Mouse (Mus musculus): ENCODE data around the gene Gtf2i. TPM values are rescaled to one million over a fixed set of nuclear protein-coding genes. Genes with fewer than 3 reads are reported as not detected.

Gene Gtf2i
- polyA plus RNA-seq, 1 experiment from 2014 or later = 127 TPM

DNA sequence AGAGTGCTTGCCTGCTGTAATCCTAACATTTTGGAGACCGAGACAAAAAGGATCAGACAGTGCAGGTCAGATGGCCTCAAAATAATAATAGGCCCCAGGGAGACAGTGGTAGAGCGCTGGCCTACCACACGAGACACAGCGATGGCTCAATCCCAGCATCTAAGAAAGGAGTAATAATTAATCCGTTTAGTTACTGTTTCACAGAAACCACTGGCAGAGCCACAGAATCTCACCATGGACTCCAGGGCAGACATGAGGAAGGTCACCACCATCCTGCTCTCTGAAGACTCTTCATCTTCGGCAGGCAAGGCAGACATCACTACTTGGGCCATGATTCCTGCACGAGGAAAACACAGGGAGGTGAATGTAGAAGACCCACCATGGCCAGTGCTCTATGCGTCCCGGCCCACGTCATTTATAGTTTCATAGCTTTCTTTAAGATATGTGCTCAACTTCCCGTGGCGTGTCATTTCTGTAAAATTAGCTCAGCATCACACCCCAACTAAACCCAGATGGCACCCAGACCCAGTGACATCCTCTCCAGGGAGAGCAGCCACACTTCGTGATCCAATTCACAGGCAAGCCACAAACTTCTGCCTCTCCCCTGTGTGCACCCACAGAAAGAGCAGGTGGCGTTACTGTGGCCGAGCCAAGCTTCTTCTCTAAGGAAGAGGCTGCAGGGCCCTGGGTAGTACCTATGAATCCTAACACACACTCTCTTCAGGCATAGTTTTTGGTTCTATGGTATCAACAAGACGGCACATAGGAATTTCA is 19.1 kb downstream of the Gtf2i start:
- no peak for ATAC-seq (ENCODE audit: extremely low read depth, insufficient number of reproducible peaks, low FRiP score, low TSS enrichment)
- peaks cover 97% of the 10 kb centered on the region for H3K36me3 ChIP-seq
- no peak overlapping the region for H3K27ac ChIP-seq (replicated peaks)
- no peak overlapping the region for H3K4me2 ChIP-seq
- H3K9me3 ChIP-seq = peaks cover under 1% of the 10 kb centered on the region; the same call in 1 of the 2 replicates
- 91% methylated on average over 16 of the region's 16 CpGs for WGBS
- H3K4me1 ChIP-seq = peaks cover 5% of the 10 kb centered on the region
- H3K27me3 ChIP-seq (replicated peaks) = no peaks in the 10 kb centered on the region
- no peak overlapping the region for H3K4me3 ChIP-seq
- no peak overlapping the region for H3K9ac ChIP-seq

- no peak for ATAC-seq (ENCODE audit: extremely low read depth, insufficient number of reproducible peaks, low FRiP score, low TSS enrichment)
- no peaks in the 10 kb centered on the region for H3K9me3 ChIP-seq
- H3K9ac ChIP-seq = no peak overlapping the region
- 90% methylated on average over 7 of the region's 7 CpGs for WGBS
- no peaks in the 10 kb centered on the region for H3K27me3 ChIP-seq (replicated peaks)
- peaks cover 5% of the 10 kb centered on the region for H3K4me1 ChIP-seq
- H3K4me2 ChIP-seq = no peak overlapping the region
- H3K4me3 ChIP-seq = no peak overlapping the region
- no peak overlapping the region for H3K27ac ChIP-seq (replicated peaks)
- peaks cover 97% of the 10 kb centered on the region for H3K36me3 ChIP-seq
These were observed 20.0 kb downstream of the Gtf2i start for GRCm38 (mm10) chr5:134294606-134295005.

- WGBS = 94% methylated on average over 6 of the region's 6 CpGs
- ATAC-seq (ENCODE audit: extremely low read depth, insufficient number of reproducible peaks, low FRiP score, low TSS enrichment) = no peak
- Histone ChIP-seq H3K4me2 (no peak overlapping the region), H3K4me3 (no peak overlapping the region), H3K4me1 (peaks cover 5% of the 10 kb centered on the region), H3K27ac (replicated peaks) (no peak overlapping the region), H3K27me3 (replicated peaks) (no peaks in the 10 kb centered on the region), H3K9ac (no peak overlapping the region), H3K9me3 (no peaks in the 10 kb centered on the region), H3K36me3 (peaks cover 99% of the 10 kb centered on the region)
These were observed 23.5 kb downstream of the Gtf2i start for GRCm38 (mm10) chr5:134291096-134291495.

DNA sequence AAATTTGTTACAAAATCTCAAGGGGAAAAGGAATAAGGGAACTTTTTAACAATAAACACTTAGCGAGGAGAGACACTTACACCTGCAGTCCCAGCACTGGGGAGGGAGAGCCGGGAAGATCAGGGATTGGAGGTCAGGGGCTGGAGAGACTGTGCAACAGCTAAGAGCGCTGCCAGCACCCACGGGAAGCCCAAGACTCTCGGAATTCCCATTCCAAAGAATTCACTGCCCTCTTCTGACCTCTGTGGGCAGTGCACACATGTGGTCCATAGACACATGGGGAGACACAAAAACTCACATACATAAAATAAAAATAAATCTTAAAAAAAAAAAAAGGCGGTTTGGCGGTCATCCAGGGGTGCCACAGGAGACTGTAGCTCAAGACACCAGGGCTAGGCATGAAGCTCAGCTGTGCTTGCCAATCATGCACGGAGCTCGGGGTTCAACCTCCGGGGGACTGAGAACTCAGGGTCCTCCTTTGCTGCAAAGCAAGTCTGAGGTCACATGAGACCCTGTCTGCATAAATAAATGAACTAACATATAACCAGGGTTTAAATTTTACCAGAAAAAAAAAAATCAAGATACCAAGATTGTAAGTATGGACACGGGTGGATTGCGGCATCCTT is 24.5 kb downstream of the Gtf2i start:
- peaks cover 99% of the 10 kb centered on the region for H3K36me3 ChIP-seq
- H3K27ac ChIP-seq (replicated peaks) = no peak overlapping the region
- H3K9ac ChIP-seq = no peak overlapping the region
- peaks cover 5% of the 10 kb centered on the region for H3K4me1 ChIP-seq
- no peaks in the 10 kb centered on the region for H3K27me3 ChIP-seq (replicated peaks)
- H3K4me3 ChIP-seq = no peak overlapping the region
- no peak for ATAC-seq (ENCODE audit: extremely low read depth, insufficient number of reproducible peaks, low FRiP score, low TSS enrichment)
- WGBS = 89% methylated on average over 12 of the region's 12 CpGs
- no peaks in the 10 kb centered on the region for H3K9me3 ChIP-seq
- H3K4me2 ChIP-seq = no peak overlapping the region

DNA sequence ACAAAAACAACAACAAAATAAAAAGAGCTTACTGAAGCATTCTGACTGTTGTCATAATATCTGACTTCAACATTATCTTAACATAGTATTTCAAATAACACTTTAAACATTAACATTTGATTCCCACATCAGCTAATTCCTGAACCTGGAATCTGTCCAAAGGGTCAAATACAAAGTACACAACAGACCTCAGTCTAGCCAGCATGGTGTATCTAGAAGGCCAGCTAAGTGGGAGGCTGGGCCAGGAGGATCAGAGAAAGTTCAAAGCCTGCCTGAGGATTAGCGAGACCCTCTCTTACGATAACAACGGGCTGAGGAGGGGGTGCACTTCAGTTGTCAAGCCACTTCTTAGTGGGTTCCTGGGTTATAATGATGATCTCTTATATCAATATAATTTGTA is 26.5 kb downstream of the Gtf2i start:
- Histone ChIP-seq H3K36me3 (peaks cover 99% of the 10 kb centered on the region), H3K9me3 (no peaks in the 10 kb centered on the region), H3K27me3 (replicated peaks) (no peaks in the 10 kb centered on the region), H3K4me3 (no peak overlapping the region), H3K4me2 (no peak overlapping the region), H3K9ac (no peak overlapping the region), H3K27ac (replicated peaks) (no peak overlapping the region), H3K4me1 (peaks cover 5% of the 10 kb centered on the region)
- WGBS = 93% methylated on average over 3 of the region's 3 CpGs
- no peak for ATAC-seq (ENCODE audit: extremely low read depth, insufficient number of reproducible peaks, low FRiP score, low TSS enrichment)

DNA sequence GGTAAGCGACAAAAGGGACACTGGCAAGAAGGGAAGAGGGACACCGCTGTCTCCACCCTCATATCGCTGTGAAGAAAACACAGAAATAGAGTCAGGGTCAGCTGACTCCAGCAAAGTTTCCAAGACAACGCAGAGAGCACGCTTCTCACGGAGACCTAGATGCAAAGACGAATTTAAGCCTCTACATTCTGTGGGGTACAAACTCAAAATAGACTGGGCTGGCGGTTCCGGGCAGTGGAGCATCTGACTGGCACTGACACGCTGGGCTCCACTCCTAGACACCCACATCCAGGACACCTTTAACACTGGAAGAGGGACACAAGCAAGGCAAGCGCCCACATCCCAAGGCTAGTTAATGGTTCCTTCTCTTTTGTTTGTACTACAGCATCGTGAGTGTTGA is 29.6 kb downstream of the Gtf2i start:
- ATAC-seq (ENCODE audit: extremely low read depth, insufficient number of reproducible peaks, low FRiP score, low TSS enrichment) = no peak
- H3K4me2 ChIP-seq = no peak overlapping the region
- WGBS = 91% methylated on average over 12 of the region's 12 CpGs
- H3K36me3 ChIP-seq = peaks cover 98% of the 10 kb centered on the region
- H3K27me3 ChIP-seq (replicated peaks) = no peaks in the 10 kb centered on the region
- H3K9ac ChIP-seq = no peak overlapping the region
- no peaks in the 10 kb centered on the region for H3K9me3 ChIP-seq
- H3K4me1 ChIP-seq = no peaks in the 10 kb centered on the region
- no peak overlapping the region for H3K27ac ChIP-seq (replicated peaks)
- H3K4me3 ChIP-seq = no peak overlapping the region

- 88% methylated on average over 9 of the region's 9 CpGs for WGBS
- H3K36me3 ChIP-seq = peaks cover 98% of the 10 kb centered on the region
- H3K27ac ChIP-seq (replicated peaks) = no peak overlapping the region
- H3K4me1 ChIP-seq = no peaks in the 10 kb centered on the region
- no peak overlapping the region for H3K4me3 ChIP-seq
- ATAC-seq (ENCODE audit: extremely low read depth, insufficient number of reproducible peaks, low FRiP score, low TSS enrichment) = no peak
- H3K27me3 ChIP-seq (replicated peaks) = no peaks in the 10 kb centered on the region
- H3K9ac ChIP-seq = no peak overlapping the region
- no peaks in the 10 kb centered on the region for H3K9me3 ChIP-seq
- H3K4me2 ChIP-seq = no peak overlapping the region
These were observed 32.0 kb downstream of the Gtf2i start for GRCm38 (mm10) chr5:134282603-134283002.

DNA sequence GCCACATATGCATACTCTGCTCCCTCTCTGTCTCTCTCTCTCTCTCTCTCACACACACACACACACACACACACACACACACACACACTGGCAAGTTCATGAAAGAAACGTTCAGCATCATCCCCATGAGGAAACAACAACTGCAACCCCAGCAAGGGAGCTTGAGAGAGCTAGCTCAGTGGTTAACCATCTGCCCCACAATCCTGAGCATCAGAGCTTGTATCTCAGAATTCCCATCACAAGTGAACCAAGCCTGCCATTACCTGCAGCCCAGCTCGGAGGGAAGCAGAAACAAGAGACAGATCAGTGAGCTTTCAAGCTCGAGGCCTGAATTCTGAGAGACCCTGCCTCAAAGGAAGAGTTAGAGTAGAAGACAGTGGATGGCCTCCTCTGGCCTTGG is 32.5 kb downstream of the Gtf2i start:
- Histone ChIP-seq H3K4me3 (no peak overlapping the region), H3K9me3 (no peaks in the 10 kb centered on the region), H3K4me1 (no peaks in the 10 kb centered on the region), H3K27ac (replicated peaks) (no peak overlapping the region), H3K27me3 (replicated peaks) (no peaks in the 10 kb centered on the region), H3K36me3 (peaks cover 98% of the 10 kb centered on the region), H3K4me2 (no peak overlapping the region), H3K9ac (no peak overlapping the region)
- ATAC-seq (ENCODE audit: extremely low read depth, insufficient number of reproducible peaks, low FRiP score, low TSS enrichment) = no peak
- WGBS = 70% methylated on average over 3 of the region's 3 CpGs

GRCm38 (mm10) chr5:134279371-134279770 is 35.2 kb downstream of the Gtf2i start:
- Histone ChIP-seq H3K4me2 (no peak overlapping the region), H3K4me3 (no peak overlapping the region), H3K27ac (replicated peaks) (no peak overlapping the region), H3K36me3 (peaks cover 96% of the 10 kb centered on the region), H3K9ac (no peak overlapping the region), H3K9me3 (no peaks in the 10 kb centered on the region), H3K4me1 (peaks cover 8% of the 10 kb centered on the region; the same call in 1 of the 2 replicates), H3K27me3 (replicated peaks) (no peaks in the 10 kb centered on the region)
- 85% methylated on average over 7 of the region's 7 CpGs for WGBS
- no peak for ATAC-seq (ENCODE audit: extremely low read depth, insufficient number of reproducible peaks, low FRiP score, low TSS enrichment)

- 95% methylated on average over 4 of the region's 4 CpGs for WGBS
- Histone ChIP-seq H3K4me2 (no peak overlapping the region), H3K4me1 (peaks cover 8% of the 10 kb centered on the region; the same call in 1 of the 2 replicates), H3K9me3 (no peaks in the 10 kb centered on the region), H3K4me3 (no peak overlapping the region), H3K36me3 (peaks cover 96% of the 10 kb centered on the region), H3K27me3 (replicated peaks) (no peaks in the 10 kb centered on the region), H3K27ac (replicated peaks) (no peak overlapping the region), H3K9ac (no peak overlapping the region)
- no peak for ATAC-seq (ENCODE audit: extremely low read depth, insufficient number of reproducible peaks, low FRiP score, low TSS enrichment)
These were observed 37.5 kb downstream of the Gtf2i start for GRCm38 (mm10) chr5:134277109-134277508.

DNA sequence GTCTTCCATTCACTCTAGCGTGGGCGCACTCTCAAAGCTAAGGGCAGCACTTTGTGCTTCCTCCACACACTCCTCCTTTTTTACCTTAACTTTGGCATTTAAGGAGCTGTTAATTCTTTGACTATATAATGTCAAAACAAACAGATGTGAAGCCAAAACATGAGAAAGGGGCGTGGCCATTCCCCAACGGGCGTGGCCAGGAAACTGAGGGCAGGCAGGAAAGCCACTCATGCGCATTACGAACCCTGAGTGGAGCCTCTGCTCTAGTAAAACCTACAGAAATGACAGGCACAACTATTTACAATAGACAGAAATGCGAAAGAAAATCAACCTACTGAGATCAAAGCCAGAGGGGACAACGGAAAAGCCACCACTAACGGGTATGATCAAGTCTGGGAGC is 39.0 kb downstream of the Gtf2i start:
- Histone ChIP-seq H3K4me3 (no peak overlapping the region), H3K27me3 (replicated peaks) (no peaks in the 10 kb centered on the region), H3K36me3 (peaks cover 98% of the 10 kb centered on the region), H3K9me3 (no peaks in the 10 kb centered on the region), H3K4me1 (peaks cover 8% of the 10 kb centered on the region; the same call in 1 of the 2 replicates), H3K9ac (no peak overlapping the region), H3K27ac (replicated peaks) (peak overlapping the region; percentile 29; the same call in 1 of the 2 replicates), H3K4me2 (no peak overlapping the region)
- 84% methylated on average over 10 of the region's 10 CpGs for WGBS
- ATAC-seq (ENCODE audit: extremely low read depth, insufficient number of reproducible peaks, low FRiP score, low TSS enrichment) = no peak

DNA sequence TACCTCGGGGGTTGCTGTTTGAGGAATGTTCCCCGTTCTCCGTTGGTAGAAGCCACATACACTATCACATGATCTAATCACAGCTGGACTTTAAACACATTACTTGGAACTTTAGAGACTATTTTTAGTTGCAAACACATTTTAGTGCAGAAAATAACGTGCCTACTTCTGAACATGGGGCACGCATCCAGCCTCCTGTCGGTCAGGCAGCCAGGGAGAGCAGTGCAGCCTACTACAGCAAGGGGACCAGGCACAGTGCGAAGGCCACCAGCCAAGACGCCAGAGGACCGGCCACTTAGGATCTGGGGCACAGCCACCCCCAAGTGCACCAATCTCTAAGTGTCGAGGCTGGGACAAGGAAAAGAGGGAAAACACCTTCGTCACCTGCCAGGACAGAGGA is 39.5 kb downstream of the Gtf2i start:
- Histone ChIP-seq H3K27ac (replicated peaks) (peak overlapping the region; percentile 29), H3K9me3 (no peaks in the 10 kb centered on the region), H3K36me3 (peaks cover 98% of the 10 kb centered on the region), H3K4me2 (no peak overlapping the region), H3K4me1 (peaks cover 8% of the 10 kb centered on the region; the same call in 1 of the 2 replicates), H3K27me3 (replicated peaks) (no peaks in the 10 kb centered on the region), H3K4me3 (no peak overlapping the region), H3K9ac (no peak overlapping the region)
- WGBS = 71% methylated on average over 11 of the region's 11 CpGs
- ATAC-seq (ENCODE audit: extremely low read depth, insufficient number of reproducible peaks, low FRiP score, low TSS enrichment) = no peak

Data from heart, embryonic 13.5 days (tissue).